Mouse (Mus musculus) neural tube, embryonic 14.5 days (tissue): Measurements from ENCODE around the gene Fam222a. TPM values are rescaled to one million over a fixed set of nuclear protein-coding genes. Genes with fewer than 3 reads are reported as not detected.

Experiments used
- ATAC-seq: fragments of 200-750 bp; cut with Nextera tagmentation; 2 replicates; pipeline ENCODE4 v1.8.0; 2017; ENCODE audit warnings: low read depth, mild to moderate bottlenecking, moderate TSS enrichment, moderate library complexity
- H3K27ac ChIP-seq: fragments of 300-500 bp; sonication (generic); 2 replicates; pipeline ENCODE4 v1.5.1; 2014; ENCODE audit warnings: low read depth, mild to moderate bottlenecking, control low read depth, low read length, moderate library complexity, mixed read lengths
- H3K27me3 ChIP-seq: fragments of 300-500 bp; sonication (generic); 2 replicates; pipeline ENCODE4 v1.6.1; 2014; ENCODE audit warnings: low read length; ENCODE audit not compliant: control insufficient read depth, insufficient read depth
- H3K36me3 ChIP-seq: fragments of 300-500 bp; sonication (generic); 2 replicates; pipeline ENCODE4 v1.6.1; 2014; ENCODE audit warnings: low read length, mixed read lengths; ENCODE audit not compliant: control insufficient read depth, insufficient read depth
- H3K4me1 ChIP-seq: fragments of 300-500 bp; sonication (generic); 2 replicates; pipeline ENCODE4 v1.6.1; 2014; ENCODE audit warnings: low read length; ENCODE audit not compliant: control insufficient read depth, insufficient read depth
- H3K4me2 ChIP-seq: fragments of 300-500 bp; sonication (generic); 2 replicates; pipeline ENCODE4 v1.6.1; 2014; ENCODE audit warnings: mild to moderate bottlenecking, low read depth, low read length, control low read depth
- H3K4me3 ChIP-seq: fragments of 300-500 bp; sonication (generic); 2 replicates; pipeline ENCODE4 v1.5.1; 2014; ENCODE audit warnings: low read depth, low read length, control low read depth, mixed read lengths
- H3K9ac ChIP-seq: fragments of 300-500 bp; sonication (generic); replicated peaks from 2 replicates; pipeline ENCODE4 v1.6.1; 2014; ENCODE audit warnings: low read depth, mild to moderate bottlenecking, control low read depth, low read length, mixed read lengths
- H3K9me3 ChIP-seq: fragments of 300-500 bp; sonication (generic); 2 replicates; pipeline ENCODE4 v1.6.1; 2016; ENCODE audit warnings: low read length; ENCODE audit not compliant: control insufficient read depth
- WGBS: fragments of 180-500 bp; shearing (Covaris S2); extraction: QIAGEN DNeasy Blood & Tissue Kit; methylation state at CpG from one replicate; pipeline ENCODE4 v1.1.7; 2014; 5-methylcytosine and 5-hydroxymethylcytosine counted together
- polyA plus RNA-seq: library from polyadenylated mRNA; unstranded; fragments of >200 nt; fragmentation: Nextera tagmentation; extraction: Ambion mirVana; gene quantifications from 2 replicates; pipeline ENCODE4 v1.2.1, GENCODE M21; 2014

Gene Fam222a
- polyA plus RNA-seq, 1 experiment from 2014 or later: 7.0 TPM

- no peak for ATAC-seq
- WGBS: 72% methylated on average over 12 of the region's 12 CpGs
- no peak overlapping the region for H3K9ac ChIP-seq
- H3K27me3 ChIP-seq: no peaks in the 10 kb centered on the region
- H3K9me3 ChIP-seq: no peaks in the 10 kb centered on the region
- no peaks in the 10 kb centered on the region for H3K36me3 ChIP-seq
- no peak overlapping the region for H3K4me3 ChIP-seq
- no peak overlapping the region for H3K4me2 ChIP-seq
- no peak overlapping the region for H3K27ac ChIP-seq
- H3K4me1 ChIP-seq: peaks cover 42% of the 10 kb centered on the region
Measured at GRCm38 (mm10) chr5:114583490-114584175, 15.8 kb downstream of the Fam222a start.

GRCm38 (mm10) chr5:114584293-114585104 is 16.7 kb downstream of the Fam222a start:
- peaks cover 46% of the 10 kb centered on the region for H3K4me1 ChIP-seq
- 0 out of 2 replicates have a peak overlapping the region, but pooled peaks have one; percentile 2 for H3K4me2 ChIP-seq
- H3K36me3 ChIP-seq: no peaks in the 10 kb centered on the region
- WGBS: 28% methylated on average over 14 of the region's 14 CpGs
- ATAC-seq: 0 out of 2 replicates have a peak, but pooled peaks have one; percentile 21
- H3K4me3 ChIP-seq: no peak overlapping the region
- H3K27me3 ChIP-seq: no peaks in the 10 kb centered on the region
- H3K9me3 ChIP-seq: no peaks in the 10 kb centered on the region
- peak overlapping the region; percentile 39; the same call in 1 of the 2 replicates for H3K9ac ChIP-seq
- no peak overlapping the region for H3K27ac ChIP-seq

- Histone ChIP-seq H3K36me3 (no peaks in the 10 kb centered on the region), H3K4me1 (peaks cover 51% of the 10 kb centered on the region), H3K4me3 (no peak overlapping the region), H3K9ac (no peak overlapping the region), H3K4me2 (no peak overlapping the region), H3K27me3 (no peaks in the 10 kb centered on the region), H3K9me3 (no peaks in the 10 kb centered on the region), H3K27ac (no peak overlapping the region)
- no peak for ATAC-seq
- 10% methylated on average over 5 of the region's 5 CpGs for WGBS
Measured at GRCm38 (mm10) chr5:114585682-114586081, 17.9 kb downstream of the Fam222a start.

GRCm38 (mm10) chr5:114587908-114588307 is 20.1 kb downstream of the Fam222a start:
- WGBS: 50% methylated on average over 9 of the region's 9 CpGs
- no peaks in the 10 kb centered on the region for H3K36me3 ChIP-seq
- no peak for ATAC-seq
- no peaks in the 10 kb centered on the region for H3K9me3 ChIP-seq
- H3K27ac ChIP-seq: no peak overlapping the region
- H3K9ac ChIP-seq: no peak overlapping the region
- H3K4me1 ChIP-seq: peaks cover 68% of the 10 kb centered on the region
- H3K27me3 ChIP-seq: no peaks in the 10 kb centered on the region
- H3K4me3 ChIP-seq: no peak overlapping the region
- H3K4me2 ChIP-seq: no peak overlapping the region

- Histone ChIP-seq H3K36me3 (no peaks in the 10 kb centered on the region), H3K4me2 (no peak overlapping the region), H3K4me3 (no peak overlapping the region), H3K9me3 (no peaks in the 10 kb centered on the region), H3K9ac (0 out of 2 replicates have a peak overlapping the region, but pooled peaks have one; percentile 17), H3K4me1 (peaks cover 73% of the 10 kb centered on the region), H3K27ac (peak overlapping the region; percentile 44), H3K27me3 (no peaks in the 10 kb centered on the region)
- WGBS: 52% methylated on average over 10 of the region's 10 CpGs
- no peak for ATAC-seq
Measured at GRCm38 (mm10) chr5:114588416-114588815, 20.6 kb downstream of the Fam222a start.

- Histone ChIP-seq H3K9ac (no peak overlapping the region), H3K4me1 (peaks cover 71% of the 10 kb centered on the region), H3K27me3 (no peaks in the 10 kb centered on the region), H3K9me3 (no peaks in the 10 kb centered on the region), H3K36me3 (no peaks in the 10 kb centered on the region), H3K27ac (peak overlapping the region; percentile 44), H3K4me2 (no peak overlapping the region), H3K4me3 (no peak overlapping the region)
- ATAC-seq: peak; percentile 10; the same call in 1 of the 2 replicates
- WGBS: 26% methylated on average over 6 of the region's 6 CpGs
Measured at GRCm38 (mm10) chr5:114589026-114589425, 21.2 kb downstream of the Fam222a start.

- no peak overlapping the region for H3K4me2 ChIP-seq
- no peak for ATAC-seq
Measured at GRCm38 (mm10) chr5:114589454-114589853, 21.6 kb downstream of the Fam222a start.

GRCm38 (mm10) chr5:114590043-114590913 is 22.5 kb downstream of the Fam222a start:
- Histone ChIP-seq H3K36me3 (no peaks in the 10 kb centered on the region), H3K4me3 (no peak overlapping the region), H3K4me2 (no peak overlapping the region), H3K27ac (0 out of 2 replicates have a peak overlapping the region, but pooled peaks have one; percentile 6), H3K9ac (no peak overlapping the region), H3K27me3 (no peaks in the 10 kb centered on the region), H3K4me1 (peaks cover 64% of the 10 kb centered on the region), H3K9me3 (no peaks in the 10 kb centered on the region)
- 65% methylated on average over 16 of the region's 17 CpGs for WGBS
- no peak for ATAC-seq

More at GRCm38 (mm10) chr5:114589454-114589853, 21.6 kb downstream of the Fam222a start:
- Histone ChIP-seq H3K4me3 (no peak overlapping the region), H3K9ac (no peak overlapping the region), H3K27me3 (no peaks in the 10 kb centered on the region), H3K27ac (no peak overlapping the region), H3K36me3 (no peaks in the 10 kb centered on the region), H3K4me1 (peaks cover 66% of the 10 kb centered on the region), H3K9me3 (no peaks in the 10 kb centered on the region)
- 35% methylated on average over 2 of the region's 2 CpGs for WGBS
